Mouse (Mus musculus) bone marrow macrophage, adult 2 months (primary cell): ENCODE data around the gene Tspan3.

Experiments
- CTCF ChIP-seq: IDR thresholded peaks from 2 replicates; pipeline ENCODE4 v1.5.1; 2012; ENCODE audit warnings: low read depth, mild to moderate bottlenecking, low read length, moderate library complexity
- POLR2A ChIP-seq: IDR thresholded peaks from 2 replicates; pipeline ENCODE4 v1.6.1; 2012; ENCODE audit warnings: mild to moderate bottlenecking, low read depth, low read length, borderline replicate concordance

- TF ChIP-seq CTCF (no peak), POLR2A (no peak)
Measured at GRCm38 (mm10) chr9:56205336-56205735, 40.1 kb upstream of the Tspan3 start.
